In the genomic region with DNA sequence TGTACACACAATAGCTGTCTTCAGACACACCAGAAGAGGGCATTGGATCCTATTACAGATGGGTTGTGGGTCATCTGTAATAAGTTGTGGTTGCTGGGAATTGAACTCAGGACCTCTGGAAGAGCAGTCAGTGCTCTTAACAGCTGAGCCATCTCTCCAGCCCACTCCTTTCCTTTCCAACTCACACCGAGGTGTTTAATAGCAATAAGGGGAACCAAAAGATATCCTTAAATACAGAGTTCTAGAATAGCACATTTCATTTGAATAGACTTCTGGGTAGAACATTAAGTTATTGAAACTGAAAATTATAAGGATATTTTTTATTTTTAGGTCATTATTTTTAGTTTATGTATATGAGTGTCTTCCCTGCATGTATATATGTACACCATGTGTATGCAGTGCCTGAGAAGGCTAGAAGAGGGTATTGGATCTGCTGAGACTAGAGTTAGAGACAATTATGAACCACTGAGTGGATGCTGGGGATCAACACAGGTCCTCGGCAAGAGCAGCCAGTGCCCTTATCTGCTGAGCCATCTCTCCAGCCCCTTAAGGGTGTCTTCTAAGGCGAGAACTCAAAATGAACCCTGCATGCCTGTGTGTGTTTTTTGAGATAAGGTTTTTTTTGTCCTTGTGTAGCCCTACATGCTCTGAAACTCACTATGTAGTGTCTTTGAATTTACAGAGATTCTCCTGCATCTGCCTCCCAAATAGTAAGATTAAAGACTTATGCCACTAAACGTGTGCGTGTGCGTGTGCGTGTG, we compare ENCODE assay signal across 27 mouse cellular contexts. TPM values are rescaled to one million over a fixed set of nuclear protein-coding genes. Genes with fewer than 3 reads are reported as not detected.
DNase-seq lines count a peak whose midpoint lies in the region; ATAC-seq and TF ChIP-seq lines count a peak whose summit lies in the region.
"Had no signal": no experiment of that assay in that cellular context is flagged by ENCODE, and none has a peak within 500 bp of the region (broad histone marks: within the 10 kb centered on the region; RNA-seq: fewer than 3 reads in every experiment).

No protein-coding gene starts in this region.

- H3K36me3 ChIP-seq in MEL (ENCODE audit: control insufficient read depth in 1 of 2, insufficient read depth in 2 of 2, low read length in 2 of 2) = peaks cover 0 to 7% of the 10 kb centered on the region in 2 experiments; a peak in 2 of 4 replicates
- H3K36me3 ChIP-seq in liver, embryonic 15.5 days (replicated peaks) = no peaks in the 10 kb centered on the region
- no peaks in the 10 kb centered on the region for H3K36me3 ChIP-seq in hindbrain, embryonic 11.5 days (ENCODE audit: control insufficient read depth, insufficient read depth, low read length)
- H3K36me3 ChIP-seq in forebrain, embryonic 10.5 days (replicated peaks) = 0 out of 2 replicates have a peak, but pooled peaks cover 5% of the 10 kb centered on the region
- H3K36me3 ChIP-seq: forebrain, embryonic 12.5 days; heart, embryonic 13.5 days; hindbrain, embryonic 12.5 days; intestine, embryonic 15.5 days; midbrain, embryonic 13.5 days; neural tube, embryonic 15.5 days had no signal

- H3K9me3 ChIP-seq in MEL (replicated peaks; ENCODE audit: insufficient read depth, low read length) = no peaks in the 10 kb centered on the region
- H3K9me3 ChIP-seq in liver, embryonic 15.5 days (replicated peaks) = no peaks in the 10 kb centered on the region
- no peaks in the 10 kb centered on the region for H3K9me3 ChIP-seq in hindbrain, embryonic 11.5 days (ENCODE audit: control insufficient read depth, low read length)
- H3K9me3 ChIP-seq in forebrain, embryonic 10.5 days = no peaks in the 10 kb centered on the region
- H3K9me3 ChIP-seq: forebrain, embryonic 12.5 days; heart, embryonic 13.5 days; hindbrain, embryonic 12.5 days; intestine, embryonic 15.5 days; megakaryocyte, embryonic 14.5 days; midbrain, embryonic 13.5 days; neural tube, embryonic 15.5 days had no signal

- H3K4me2 ChIP-seq in liver, embryonic 15.5 days = no peak overlapping the region
- H3K4me2 ChIP-seq in hindbrain, embryonic 11.5 days (replicated peaks; ENCODE audit: low read depth, low read length) = no peak overlapping the region
- H3K4me2 ChIP-seq: forebrain, embryonic 12.5 days; heart, embryonic 13.5 days; hindbrain, embryonic 12.5 days; intestine, embryonic 15.5 days; midbrain, embryonic 13.5 days; neural tube, embryonic 15.5 days had no signal

- DNase-seq in MEL (ENCODE audit: low read depth, low spot score) (peak; percentile 70), liver (peak; percentile 52)
- no peak for DNase-seq in hindbrain, embryonic 11.5 days (ENCODE audit: low spot score)
- no peak for DNase-seq in forebrain, embryonic 10.5 days (ENCODE audit: extremely low spot score, low spot score)
- no peak for DNase-seq in heart, postnatal 10 days
- no peak for DNase-seq in cerebellum, adult 8-10 months
- DNase-seq: adrenal gland, postnatal 25 days; B cell, adult 2 months; cerebellum, adult 9-10 months; forebrain, postnatal 0 days; heart, postnatal 14 days; kidney, adult 2 months; kidney, postnatal 10 days; layer of hippocampus, postnatal 36 days; lung, postnatal 36 days; retina, postnatal 1 day; right cerebral cortex, postnatal 14 days had no signal

- WGBS in liver, embryonic 15.5 days (ENCODE audit: insufficient replicate concordance) = 56% methylated on average over 7 of the region's 7 CpGs
- 95% methylated on average over 7 of the region's 7 CpGs for WGBS in hindbrain, embryonic 11.5 days
- WGBS in forebrain, embryonic 10.5 days = 96% methylated on average over 7 of the region's 7 CpGs

- no peaks in the 10 kb centered on the region for H3K27me3 ChIP-seq in MEL (ENCODE audit: control insufficient read depth in 1 of 2, insufficient read depth in 2 of 2, low read length in 2 of 2)
- no peaks in the 10 kb centered on the region for H3K27me3 ChIP-seq in liver, embryonic 15.5 days
- H3K27me3 ChIP-seq in hindbrain, embryonic 11.5 days (ENCODE audit: control insufficient read depth, insufficient read depth, low read length) = no peaks in the 10 kb centered on the region
- H3K27me3 ChIP-seq in forebrain, embryonic 10.5 days (ENCODE audit: poor library complexity, severe bottlenecking) = no peaks in the 10 kb centered on the region
- H3K27me3 ChIP-seq: forebrain, embryonic 12.5 days; heart, embryonic 13.5 days; hindbrain, embryonic 12.5 days; intestine, embryonic 15.5 days; megakaryocyte, embryonic 14.5 days; midbrain, embryonic 13.5 days; neural tube, embryonic 15.5 days had no signal

- no peak overlapping the region for H3K4me3 ChIP-seq in MEL (ENCODE audit: control insufficient read depth in 1 of 2, insufficient read depth in 1 of 2, low read depth in 2 of 2, low read length in 2 of 2)
- no peak overlapping the region for H3K4me3 ChIP-seq in liver, embryonic 15.5 days (replicated peaks)
- no peak overlapping the region for H3K4me3 ChIP-seq in hindbrain, embryonic 11.5 days (ENCODE audit: low read depth, low read length)
- H3K4me3 ChIP-seq in forebrain, embryonic 10.5 days = no peak overlapping the region
- H3K4me3 ChIP-seq: erythroblast, embryonic 14.5 days; forebrain, embryonic 12.5 days; heart, embryonic 13.5 days; hindbrain, embryonic 12.5 days; intestine, embryonic 15.5 days; megakaryocyte, embryonic 14.5 days; midbrain, embryonic 13.5 days; neural tube, embryonic 15.5 days had no signal

- peak in 1 of 2 experiments; percentile 51; a peak in 2 of 4 replicates for TF ChIP-seq EP300 in MEL (IDR thresholded peaks at IDR 0.05; ENCODE audit: low read depth in 1 of 2, low read length in 2 of 2)

- 0 out of 2 replicates have a peak, but pooled peaks cover 3% of the 10 kb centered on the region for H3K79me2 ChIP-seq in MEL (ENCODE audit: control insufficient read depth, insufficient read depth, low read length, poor library complexity)

- no peak overlapping the region for H3K9ac ChIP-seq in MEL (ENCODE audit: control insufficient read depth, low read depth, low read length, poor library complexity, severe bottlenecking)
- no peak overlapping the region for H3K9ac ChIP-seq in liver, embryonic 15.5 days
- H3K9ac ChIP-seq in hindbrain, embryonic 11.5 days (ENCODE audit: low read depth, low read length) = no peak overlapping the region
- H3K9ac ChIP-seq: forebrain, embryonic 12.5 days; forebrain, postnatal 0 days; heart, embryonic 13.5 days; hindbrain, embryonic 12.5 days; intestine, embryonic 15.5 days; midbrain, embryonic 13.5 days; neural tube, embryonic 15.5 days had no signal

- H3K27ac ChIP-seq in MEL (ENCODE audit: control insufficient read depth, low read depth, low read length) = no peak overlapping the region
- H3K27ac ChIP-seq in liver, embryonic 15.5 days (replicated peaks) = no peak overlapping the region
- H3K27ac ChIP-seq in hindbrain, embryonic 11.5 days (ENCODE audit: low read depth, low read length) = no peak overlapping the region
- no peak overlapping the region for H3K27ac ChIP-seq in forebrain, embryonic 10.5 days
- H3K27ac ChIP-seq: forebrain, embryonic 12.5 days; heart, embryonic 13.5 days; hindbrain, embryonic 12.5 days; hindbrain, postnatal 0 days; intestine, embryonic 15.5 days; midbrain, embryonic 13.5 days; neural tube, embryonic 15.5 days had no signal

- peaks cover 4 to 12% of the 10 kb centered on the region in 2 experiments; a peak in 3 of 4 replicates for H3K4me1 ChIP-seq in MEL (ENCODE audit: control insufficient read depth in 1 of 2, insufficient read depth in 2 of 2, low read length in 2 of 2)
- peaks cover 50% of the 10 kb centered on the region for H3K4me1 ChIP-seq in liver, embryonic 15.5 days (replicated peaks)
- H3K4me1 ChIP-seq in hindbrain, embryonic 11.5 days (replicated peaks; ENCODE audit: control insufficient read depth, insufficient read depth, low read length) = no peaks in the 10 kb centered on the region
- 0 out of 2 replicates have a peak, but pooled peaks cover 5% of the 10 kb centered on the region for H3K4me1 ChIP-seq in forebrain, embryonic 10.5 days

- no peak for TF ChIP-seq RAD21 in MEL (IDR thresholded peaks at IDR 0.05; ENCODE audit: low read depth, low read length)

- TF ChIP-seq POLR2A in MEL (IDR thresholded peaks at IDR 0.05; ENCODE audit: control insufficient read depth in 1 of 2, insufficient read depth in 1 of 2, low read depth in 1 of 2, low read length in 2 of 2, poor library complexity in 1 of 2) = no peak

- peak; percentile 61; the same call in 1 of the 2 replicates for ATAC-seq in liver, embryonic 15.5 days (ENCODE audit: insufficient read depth)
- ATAC-seq in hindbrain, embryonic 11.5 days (ENCODE audit: low FRiP score) = no peak
- ATAC-seq: forebrain, postnatal 0 days; hindbrain, postnatal 0 days; intestine, embryonic 15.5 days; midbrain, embryonic 13.5 days had no signal

- no peak for TF ChIP-seq CTCF in MEL (IDR thresholded peaks at IDR 0.05 in 2 of 3, conservative IDR thresholded peaks at IDR 0.05 in 1 of 3; ENCODE audit: control insufficient read depth in 1 of 3, insufficient read depth in 1 of 3, low read depth in 2 of 3, low read length in 3 of 3, poor library complexity in 1 of 3, severe bottlenecking in 1 of 3)

- intact Hi-C loops in heart, postnatal 10 days (cut with DNase I) = no loop called here

TF ChIP-seq in MEL, 35 proteins besides CTCF, POLR2A, EP300 and RAD21 (continues in another document):
- TF ChIP-seq ZKSCAN1 (IDR thresholded peaks at IDR 0.05; ENCODE audit: low read depth, low read length) = no peak
- peak; percentile 90 for TF ChIP-seq GATA1 (IDR thresholded peaks at IDR 0.05; ENCODE audit: low read depth, low read length)
- TF ChIP-seq MYC (IDR thresholded peaks at IDR 0.05; ENCODE audit: low read depth, low read length) = no peak
- TF ChIP-seq RCOR1 (IDR thresholded peaks at IDR 0.05; ENCODE audit: low read depth, low read length) = peak; percentile 31; the same call in 1 of the 2 replicates
- peak; percentile 66 for TF ChIP-seq TAL1 (IDR thresholded peaks at IDR 0.05; ENCODE audit: low read length)

RNA-seq across cellular contexts. Expression of a gene that starts 36.7 kb away (rescaled TPM):
- 19.8 and 21.3 TPM in 2 replicates for total RNA-seq in MEL (2012; rRNA removed)
- polyA plus RNA-seq in MEL (2012; ENCODE audit: insufficient read depth in 1 of 2, insufficient read length in 2 of 2, low read depth in 1 of 2, low replicate concordance in 2 of 2, missing spikeins in 1 of 2) = 10 to 100 TPM in 1 of 2 experiments, not detected in 1; 47.1 TPM
- 5.9 and 7.5 TPM in 2 replicates for polyA plus RNA-seq in liver, embryonic 15.5 days (2015; fragmentation: Nextera tagmentation; extraction: Ambion mirVana)
- 28.6 and 30.2 TPM in 2 replicates for polyA plus RNA-seq in hindbrain, embryonic 11.5 days (2014; fragmentation: Nextera tagmentation; extraction: Ambion mirVana)
- polyA plus RNA-seq in forebrain, embryonic 10.5 days (2016; fragmentation: Nextera tagmentation; extraction: Ambion mirVana) = 51.0 and 51.9 TPM in 2 replicates
- 10 to 100 TPM; 56.8 to 65.5 TPM for total RNA-seq in heart, postnatal 10 days (2021)

RNA-seq across cellular contexts. Expression of a gene that starts 54.4 kb away (rescaled TPM):
- 138 and 172 TPM in 2 replicates for total RNA-seq in MEL (2012; rRNA removed)
- polyA plus RNA-seq in MEL (2012; ENCODE audit: insufficient read depth in 1 of 2, insufficient read length in 2 of 2, low read depth in 1 of 2, low replicate concordance in 2 of 2, missing spikeins in 1 of 2) = 100 to 1,000 TPM; 128 to 219 TPM
- polyA plus RNA-seq in liver, embryonic 15.5 days (2015; fragmentation: Nextera tagmentation; extraction: Ambion mirVana) = 29.0 and 32.0 TPM in 2 replicates
- 50.8 and 56.6 TPM in 2 replicates for polyA plus RNA-seq in hindbrain, embryonic 11.5 days (2014; fragmentation: Nextera tagmentation; extraction: Ambion mirVana)
- 104 and 110 TPM in 2 replicates for polyA plus RNA-seq in forebrain, embryonic 10.5 days (2016; fragmentation: Nextera tagmentation; extraction: Ambion mirVana)
- 10 to 100 TPM; 14.1 to 16.0 TPM for total RNA-seq in heart, postnatal 10 days (2021)

Comparison
In these comparisons a context has a peak if more than half of its experiments do, and no peak if none do; other contexts are left out.
1. DNase-seq: peak in MEL (single experiment) and liver (single experiment); none in hindbrain, embryonic 11.5 days (single experiment), forebrain, embryonic 10.5 days (single experiment), heart, postnatal 10 days (0 of 2) and cerebellum, adult 8-10 months (single experiment).